Mouse (Mus musculus): Measurements from ENCODE around the gene Gm17416. TPM values are rescaled to one million over a fixed set of nuclear protein-coding genes. Genes with fewer than 3 reads are reported as not detected.

Gm17416 gene
- polyA plus RNA-seq, 1 experiment from 2014 or later, result not detected

GRCm38 (mm10) chr2:152607746-152608145, 38.6 kb downstream of the Gm17416 start:
- H3K36me3 ChIP-seq, result no peaks in the 10 kb centered on the region
- no peak overlapping the region for H3K27ac ChIP-seq (ENCODE audit: poor library complexity, severe bottlenecking)
- no peaks in the 10 kb centered on the region for H3K27me3 ChIP-seq (replicated peaks)
- ATAC-seq (ENCODE audit: insufficient number of reproducible peaks, low FRiP score), result no peak
- 0 out of 2 replicates have a peak, but pooled peaks cover 4% of the 10 kb centered on the region for H3K9me3 ChIP-seq (replicated peaks)
- no peak overlapping the region for H3K9ac ChIP-seq
- H3K4me2 ChIP-seq, result no peak overlapping the region
- no peak overlapping the region for H3K4me3 ChIP-seq
- 0 out of 2 replicates have a peak, but pooled peaks cover 4% of the 10 kb centered on the region for H3K4me1 ChIP-seq (replicated peaks)
- WGBS, result 59% methylated on average over 6 of the region's 6 CpGs

- Histone ChIP-seq H3K9me3 (replicated peaks) (0 out of 2 replicates have a peak, but pooled peaks cover 4% of the 10 kb centered on the region), H3K36me3 (no peaks in the 10 kb centered on the region), H3K4me1 (replicated peaks) (0 out of 2 replicates have a peak, but pooled peaks cover 4% of the 10 kb centered on the region), H3K27me3 (replicated peaks) (no peaks in the 10 kb centered on the region), H3K27ac (ENCODE audit: poor library complexity, severe bottlenecking) (no peak overlapping the region), H3K9ac (no peak overlapping the region), H3K4me2 (no peak overlapping the region), H3K4me3 (no peak overlapping the region)
- 93% methylated on average over 1 of the region's 1 CpGs for WGBS
- ATAC-seq (ENCODE audit: insufficient number of reproducible peaks, low FRiP score), result no peak
These were observed 39.6 kb downstream of the Gm17416 start for GRCm38 (mm10) chr2:152608719-152609118.

- 0 out of 2 replicates have a peak, but pooled peaks have one; percentile 31 for ATAC-seq (ENCODE audit: insufficient number of reproducible peaks, low FRiP score)
- Histone ChIP-seq H3K36me3 (no peaks in the 10 kb centered on the region), H3K27ac (ENCODE audit: poor library complexity, severe bottlenecking) (no peak overlapping the region), H3K4me3 (no peak overlapping the region), H3K4me1 (replicated peaks) (peaks cover 8% of the 10 kb centered on the region), H3K9me3 (replicated peaks) (0 out of 2 replicates have a peak, but pooled peaks cover 4% of the 10 kb centered on the region), H3K27me3 (replicated peaks) (no peaks in the 10 kb centered on the region), H3K4me2 (no peak overlapping the region), H3K9ac (no peak overlapping the region)
- WGBS, result 38% methylated on average over 7 of the region's 8 CpGs
These were observed 43.1 kb downstream of the Gm17416 start for GRCm38 (mm10) chr2:152612193-152612592.

DNA sequence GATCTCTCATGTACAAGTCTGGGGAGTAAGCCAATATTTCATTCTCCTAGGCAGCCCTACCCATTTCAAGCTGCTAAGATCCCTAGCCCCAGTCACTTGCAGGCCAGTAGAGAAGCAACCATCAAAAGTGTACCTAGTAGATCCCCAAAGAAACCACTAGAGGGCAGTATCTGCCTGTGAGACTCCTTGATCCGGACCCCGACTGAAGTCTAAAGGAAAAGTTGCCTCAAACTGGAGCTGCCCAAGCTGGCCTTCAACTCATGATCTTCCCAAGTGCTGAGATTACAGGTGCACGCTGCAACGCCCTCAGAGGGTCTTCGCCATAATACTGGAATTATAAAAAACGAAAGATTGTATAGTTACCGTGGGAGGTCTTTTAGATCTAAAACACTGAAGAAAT, 46.4 kb downstream of the Gm17416 start:
- 0 out of 2 replicates have a peak, but pooled peaks have one; percentile 18 for ATAC-seq (ENCODE audit: insufficient number of reproducible peaks, low FRiP score)
- Histone ChIP-seq H3K4me2 (no peak overlapping the region), H3K27ac (ENCODE audit: poor library complexity, severe bottlenecking) (no peak overlapping the region), H3K27me3 (replicated peaks) (no peaks in the 10 kb centered on the region), H3K36me3 (no peaks in the 10 kb centered on the region), H3K4me3 (no peak overlapping the region), H3K9ac (no peak overlapping the region), H3K4me1 (replicated peaks) (peaks cover 3% of the 10 kb centered on the region), H3K9me3 (replicated peaks) (no peaks in the 10 kb centered on the region)
- WGBS, result 11% methylated on average over 7 of the region's 7 CpGs

DNA sequence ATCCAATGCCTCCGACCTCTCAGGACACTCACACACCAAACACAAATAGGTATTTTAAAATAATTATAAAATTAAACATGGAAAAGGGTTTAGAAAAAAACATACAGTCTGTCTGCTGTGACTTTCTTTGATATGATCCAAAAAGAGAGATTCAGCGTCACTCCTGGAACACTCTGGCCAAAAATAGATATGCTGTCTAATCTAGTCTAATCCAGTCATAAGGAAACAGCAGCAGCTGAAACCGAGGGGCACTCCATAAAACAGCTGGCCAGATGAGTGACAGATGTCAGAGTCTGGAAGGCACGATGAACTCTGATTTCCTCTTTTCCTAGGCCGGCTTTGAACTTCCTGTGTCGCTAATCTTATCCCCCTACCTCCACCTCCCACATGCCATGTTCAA, 47.3 kb downstream of the Gm17416 start:
- Histone ChIP-seq H3K36me3 (no peaks in the 10 kb centered on the region), H3K27me3 (replicated peaks) (no peaks in the 10 kb centered on the region), H3K4me2 (no peak overlapping the region), H3K4me3 (no peak overlapping the region), H3K4me1 (replicated peaks) (peaks cover 3% of the 10 kb centered on the region), H3K9me3 (replicated peaks) (no peaks in the 10 kb centered on the region), H3K27ac (ENCODE audit: poor library complexity, severe bottlenecking) (no peak overlapping the region), H3K9ac (no peak overlapping the region)
- WGBS, result 39% methylated on average over 6 of the region's 6 CpGs
- no peak for ATAC-seq (ENCODE audit: insufficient number of reproducible peaks, low FRiP score)

GRCm38 (mm10) chr2:152617374-152617773, 48.2 kb downstream of the Gm17416 start:
- Histone ChIP-seq H3K9me3 (replicated peaks) (no peaks in the 10 kb centered on the region), H3K9ac (no peak overlapping the region), H3K27me3 (replicated peaks) (no peaks in the 10 kb centered on the region), H3K36me3 (no peaks in the 10 kb centered on the region), H3K4me1 (replicated peaks) (peaks cover 3% of the 10 kb centered on the region), H3K4me2 (no peak overlapping the region), H3K27ac (ENCODE audit: poor library complexity, severe bottlenecking) (no peak overlapping the region), H3K4me3 (no peak overlapping the region)
- WGBS, result 57% methylated on average over 5 of the region's 5 CpGs
- no peak for ATAC-seq (ENCODE audit: insufficient number of reproducible peaks, low FRiP score)

Other genes with a start within 250 kb of the Gm17416 start
- 65.3 and 68.9 TPM in 2 replicates for gene Rbck1, start 236.7 kb upstream of the Gm17416 start, polyA plus RNA-seq (2016; fragmentation: Nextera tagmentation; extraction: Ambion mirVana)
- 8.5 and 10.1 TPM in 2 replicates for gene Trib3, start 225.3 kb upstream of the Gm17416 start, polyA plus RNA-seq (2016; fragmentation: Nextera tagmentation; extraction: Ambion mirVana)
- 3.4 and 3.8 TPM in 2 replicates for gene Nrsn2, start 192.7 kb upstream of the Gm17416 start, polyA plus RNA-seq (2016; fragmentation: Nextera tagmentation; extraction: Ambion mirVana)
- gene Sox12, start 171.3 kb upstream of the Gm17416 start, polyA plus RNA-seq (2016; fragmentation: Nextera tagmentation; extraction: Ambion mirVana), result 11.5 TPM in 2 replicates
- 61.4 and 64.9 TPM in 2 replicates for gene Zcchc3, start 154.3 kb upstream of the Gm17416 start, polyA plus RNA-seq (2016; fragmentation: Nextera tagmentation; extraction: Ambion mirVana)
- 1.7 and 2.1 TPM in 2 replicates for gene 6820408C15Rik, start 153.8 kb upstream of the Gm17416 start, polyA plus RNA-seq (2016; fragmentation: Nextera tagmentation; extraction: Ambion mirVana)
- not detected in 2 replicates for gene Defb23, start 104.7 kb upstream of the Gm17416 start, polyA plus RNA-seq (2016; fragmentation: Nextera tagmentation; extraction: Ambion mirVana)
- gene Defb20, start 92.3 kb upstream of the Gm17416 start, polyA plus RNA-seq (2016; fragmentation: Nextera tagmentation; extraction: Ambion mirVana), result not detected in 2 replicates
- gene Defb22, start 79.2 kb upstream of the Gm17416 start, polyA plus RNA-seq (2016; fragmentation: Nextera tagmentation; extraction: Ambion mirVana), result not detected in 2 replicates
- not detected in 2 replicates for gene Defb26, start 57.6 kb upstream of the Gm17416 start, polyA plus RNA-seq (2016; fragmentation: Nextera tagmentation; extraction: Ambion mirVana)
- not detected in 2 replicates for gene Defb28, start 51.1 kb upstream of the Gm17416 start, polyA plus RNA-seq (2016; fragmentation: Nextera tagmentation; extraction: Ambion mirVana)
- not detected in 2 replicates for gene Defb29, start 29.2 kb upstream of the Gm17416 start, polyA plus RNA-seq (2016; fragmentation: Nextera tagmentation; extraction: Ambion mirVana)
- not detected in 2 replicates for gene Defb21, start 3.4 kb downstream of the Gm17416 start, polyA plus RNA-seq (2016; fragmentation: Nextera tagmentation; extraction: Ambion mirVana)
- 0.88 and 0.98 TPM in 2 replicates for gene Defb19, start 11.0 kb downstream of the Gm17416 start, polyA plus RNA-seq (2016; fragmentation: Nextera tagmentation; extraction: Ambion mirVana)
- gene Defb45, start 30.1 kb downstream of the Gm17416 start, polyA plus RNA-seq (2016; fragmentation: Nextera tagmentation; extraction: Ambion mirVana), result not detected in 2 replicates
- not detected in 2 replicates for gene Defb36, start 35.0 kb downstream of the Gm17416 start, polyA plus RNA-seq (2016; fragmentation: Nextera tagmentation; extraction: Ambion mirVana)
- not detected in 2 replicates for gene Defb25, start 53.7 kb downstream of the Gm17416 start, polyA plus RNA-seq (2016; fragmentation: Nextera tagmentation; extraction: Ambion mirVana)
- gene Rem1, start 57.6 kb downstream of the Gm17416 start, polyA plus RNA-seq (2016; fragmentation: Nextera tagmentation; extraction: Ambion mirVana), result 9.5 and 10.1 TPM in 2 replicates
- gene H13, start 100.1 kb downstream of the Gm17416 start, polyA plus RNA-seq (2016; fragmentation: Nextera tagmentation; extraction: Ambion mirVana), result 87.5 and 91.9 TPM in 2 replicates
- gene Mcts2, start 117.7 kb downstream of the Gm17416 start, polyA plus RNA-seq (2016; fragmentation: Nextera tagmentation; extraction: Ambion mirVana), result 23.1 and 25.2 TPM in 2 replicates
- 87.7 and 90.9 TPM in 2 replicates for gene Id1, start 166.9 kb downstream of the Gm17416 start, polyA plus RNA-seq (2016; fragmentation: Nextera tagmentation; extraction: Ambion mirVana)
- gene Cox4i2, start 184.8 kb downstream of the Gm17416 start, polyA plus RNA-seq (2016; fragmentation: Nextera tagmentation; extraction: Ambion mirVana), result 18.9 and 20.8 TPM in 2 replicates

Data from heart, embryonic 12.5 days (tissue).